Mouse (Mus musculus): ENCODE results near the gene Adam15. TPM values are rescaled to one million over a fixed set of nuclear protein-coding genes. Genes with fewer than 3 reads are reported as not detected.

The Adam15 gene
- polyA plus RNA-seq, 1 experiment from 2014 or later = 61.1 TPM

DNA sequence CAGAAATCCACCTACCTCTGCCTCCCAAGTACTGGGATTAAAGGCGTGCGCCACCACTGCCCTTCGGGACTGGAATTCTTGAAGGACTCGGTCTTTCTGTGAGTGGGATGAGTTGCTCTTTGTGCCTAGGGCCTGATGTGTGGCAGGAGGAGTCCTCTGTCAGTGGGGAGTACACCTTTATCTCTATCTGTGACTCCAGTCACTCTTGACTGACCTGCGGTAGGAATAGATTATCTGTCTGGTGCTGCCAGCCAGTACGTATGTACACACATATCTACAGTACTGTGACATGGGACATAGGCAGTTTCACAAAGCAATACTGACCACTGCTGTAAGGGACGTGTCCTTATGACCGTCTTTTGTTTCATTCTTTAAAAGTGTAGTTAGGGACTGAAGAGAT, 23.9 kb downstream of the Adam15 start:
- H3K4me1 ChIP-seq (ENCODE audit: control insufficient read depth, insufficient read depth, low read length) = peaks cover 22% of the 10 kb centered on the region
- H3K27me3 ChIP-seq (ENCODE audit: control insufficient read depth, insufficient read depth, low read length) = peaks cover 7% of the 10 kb centered on the region
- no peak overlapping the region for H3K9ac ChIP-seq (ENCODE audit: low read length)
- H3K9me3 ChIP-seq (replicated peaks; ENCODE audit: control insufficient read depth, low read length) = no peaks in the 10 kb centered on the region
- no peak overlapping the region for H3K27ac ChIP-seq (ENCODE audit: low read length)
- ATAC-seq (ENCODE audit: insufficient read depth, low FRiP score) = no peak
- no peaks in the 10 kb centered on the region for H3K36me3 ChIP-seq (ENCODE audit: control insufficient read depth, insufficient read depth, low read length)
- H3K4me2 ChIP-seq (ENCODE audit: low read depth, low read length) = no peak overlapping the region
- WGBS = 90% methylated on average over 8 of the region's 8 CpGs
- no peak overlapping the region for H3K4me3 ChIP-seq (replicated peaks; ENCODE audit: low read length)

DNA sequence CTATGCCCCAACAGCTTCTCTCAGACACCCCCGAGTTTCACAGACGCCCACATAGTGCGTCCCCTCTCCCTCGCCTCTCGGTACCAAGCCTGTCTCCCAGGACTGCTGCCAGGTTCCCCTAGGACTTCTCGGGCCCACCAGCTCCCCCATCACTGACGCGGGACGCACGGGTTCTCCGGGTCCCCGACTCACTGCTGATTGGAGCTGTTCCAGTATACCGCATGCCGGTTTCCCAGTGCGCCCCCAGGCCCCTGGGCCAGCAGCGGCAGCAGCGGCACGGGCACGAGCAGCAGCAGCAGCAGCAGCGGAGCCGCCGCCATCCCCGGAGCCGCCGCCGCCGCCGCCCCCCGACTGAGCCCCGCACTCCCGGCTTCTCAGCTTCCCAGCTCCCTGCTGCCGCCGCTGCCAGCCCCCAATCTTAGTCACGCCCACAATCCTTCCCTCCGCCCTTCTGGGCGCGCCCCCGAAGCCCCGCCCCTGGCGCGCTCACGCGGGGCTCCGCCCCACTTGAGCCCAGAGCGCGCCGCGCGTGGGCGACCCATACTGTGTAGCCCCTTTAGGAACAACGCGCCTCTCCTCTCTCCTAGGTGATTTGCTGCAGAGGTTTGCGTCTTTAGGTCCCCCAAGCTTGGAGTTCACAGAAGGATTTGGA, 27.2 kb downstream of the Adam15 start, which contains the start of gene Efna3:
Gene Efna3 (minus strand): TSS at position 452 of the 652 bp plus-strand sequence.
- H3K9ac ChIP-seq (ENCODE audit: low read length) = peak within 1 kb of the TSS; percentile 67
- H3K4me1 ChIP-seq (ENCODE audit: control insufficient read depth, insufficient read depth, low read length) = peaks cover 33% of the 10 kb centered on the region
- H3K36me3 ChIP-seq (ENCODE audit: control insufficient read depth, insufficient read depth, low read length) = no peaks in the 10 kb centered on the region
- peak; percentile 67 for ATAC-seq (ENCODE audit: insufficient read depth, low FRiP score)
- peak within 1 kb of the TSS; percentile 59 for H3K4me3 ChIP-seq (replicated peaks; ENCODE audit: low read length)
- no peaks in the 10 kb centered on the region for H3K9me3 ChIP-seq (replicated peaks; ENCODE audit: control insufficient read depth, low read length)
- no peak within 1 kb of the TSS for H3K27ac ChIP-seq (ENCODE audit: low read length)
- H3K4me2 ChIP-seq (ENCODE audit: low read depth, low read length) = peak within 1 kb of the TSS; percentile 84
- WGBS = under 1% methylated on average over 51 of the region's 53 CpGs
- H3K27me3 ChIP-seq (ENCODE audit: control insufficient read depth, insufficient read depth, low read length) = peaks cover 32% of the 10 kb centered on the region

DNA sequence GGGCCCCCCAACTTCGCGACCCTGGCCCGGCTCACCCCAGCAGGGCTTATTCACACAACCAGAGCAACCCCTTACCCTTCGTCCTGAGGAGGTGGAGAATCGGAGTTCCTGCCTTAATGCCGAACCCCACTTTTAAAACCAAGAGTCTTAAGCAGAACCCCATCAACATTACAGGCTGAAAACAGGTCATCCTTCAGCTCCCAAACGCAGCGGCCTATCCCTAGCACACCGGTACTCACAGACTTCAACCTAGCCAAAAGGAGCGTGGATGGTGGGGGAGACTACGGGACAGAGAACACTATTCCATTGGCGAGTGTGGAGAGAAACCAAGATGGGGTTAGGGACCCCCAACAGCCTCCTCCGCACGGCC, 27.7 kb downstream of the Adam15 start:
- H3K27ac ChIP-seq (ENCODE audit: low read length) = no peak overlapping the region
- peaks cover 32% of the 10 kb centered on the region for H3K27me3 ChIP-seq (ENCODE audit: control insufficient read depth, insufficient read depth, low read length)
- WGBS = 3% methylated on average over 14 of the region's 14 CpGs
- no peaks in the 10 kb centered on the region for H3K9me3 ChIP-seq (replicated peaks; ENCODE audit: control insufficient read depth, low read length)
- peaks cover 34% of the 10 kb centered on the region for H3K4me1 ChIP-seq (ENCODE audit: control insufficient read depth, insufficient read depth, low read length)
- peak overlapping the region; percentile 84 for H3K4me2 ChIP-seq (ENCODE audit: low read depth, low read length)
- H3K36me3 ChIP-seq (ENCODE audit: control insufficient read depth, insufficient read depth, low read length) = no peaks in the 10 kb centered on the region
- H3K4me3 ChIP-seq (replicated peaks; ENCODE audit: low read length) = peak overlapping the region; percentile 59
- ATAC-seq (ENCODE audit: insufficient read depth, low FRiP score) = no peak
- H3K9ac ChIP-seq (ENCODE audit: low read length) = peak overlapping the region; percentile 67

DNA sequence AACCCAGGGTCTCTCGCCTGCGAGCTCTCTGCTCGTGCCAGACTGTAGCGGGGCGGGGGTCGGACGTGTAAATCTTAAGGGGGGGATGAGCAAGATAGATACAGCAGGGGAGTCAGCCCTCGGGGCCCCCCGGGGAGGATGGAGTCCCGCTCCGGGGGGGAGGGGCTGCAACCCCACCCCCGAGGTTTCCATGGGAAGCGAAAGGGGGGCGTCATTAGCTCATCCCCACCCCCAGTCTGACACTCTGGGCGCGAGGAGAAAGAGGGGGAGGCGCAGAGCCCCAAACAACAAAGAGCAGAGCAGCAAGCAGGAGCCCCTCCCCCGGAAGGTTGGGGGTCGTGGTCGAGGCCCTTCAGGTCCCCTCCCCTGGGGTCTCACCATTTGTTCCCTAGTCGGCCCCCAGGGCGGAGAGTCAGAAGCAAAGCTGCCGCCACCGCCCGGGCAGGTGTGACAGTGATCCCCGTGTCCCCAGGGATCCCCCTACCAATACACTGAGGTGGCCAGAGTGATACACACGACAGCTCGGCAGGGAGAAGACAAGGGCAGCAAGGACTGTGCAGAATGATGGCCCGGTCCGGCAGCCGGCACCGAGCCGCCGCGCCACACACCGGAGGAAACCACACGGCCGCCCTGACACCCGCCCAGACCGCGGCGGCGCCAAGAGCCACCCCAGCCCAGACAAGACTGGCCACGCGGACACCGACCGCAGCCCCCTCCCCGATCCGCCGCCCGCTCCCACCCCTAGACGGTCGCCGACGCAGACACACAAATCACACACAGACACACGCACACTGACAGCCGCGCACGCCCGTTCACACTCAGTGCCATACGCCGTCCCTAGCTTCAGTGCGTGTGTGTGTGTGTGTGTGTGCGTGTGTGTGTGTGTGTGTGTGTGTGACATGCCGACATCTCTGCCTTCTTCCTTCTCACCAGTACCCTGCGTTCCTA, 28.3 kb downstream of the Adam15 start:
- Histone ChIP-seq H3K36me3 (ENCODE audit: control insufficient read depth, insufficient read depth, low read length) (no peaks in the 10 kb centered on the region), H3K27me3 (ENCODE audit: control insufficient read depth, insufficient read depth, low read length) (peaks cover 32% of the 10 kb centered on the region), H3K4me3 (replicated peaks; ENCODE audit: low read length) (peak overlapping the region; percentile 59), H3K4me2 (ENCODE audit: low read depth, low read length) (peak overlapping the region; percentile 84), H3K4me1 (ENCODE audit: control insufficient read depth, insufficient read depth, low read length) (peaks cover 41% of the 10 kb centered on the region), H3K27ac (ENCODE audit: low read length) (no peak overlapping the region), H3K9ac (ENCODE audit: low read length) (peak overlapping the region; percentile 67), H3K9me3 (replicated peaks; ENCODE audit: control insufficient read depth, low read length) (no peaks in the 10 kb centered on the region)
- under 1% methylated on average over 64 of the region's 66 CpGs for WGBS
- no peak for ATAC-seq (ENCODE audit: insufficient read depth, low FRiP score)

DNA sequence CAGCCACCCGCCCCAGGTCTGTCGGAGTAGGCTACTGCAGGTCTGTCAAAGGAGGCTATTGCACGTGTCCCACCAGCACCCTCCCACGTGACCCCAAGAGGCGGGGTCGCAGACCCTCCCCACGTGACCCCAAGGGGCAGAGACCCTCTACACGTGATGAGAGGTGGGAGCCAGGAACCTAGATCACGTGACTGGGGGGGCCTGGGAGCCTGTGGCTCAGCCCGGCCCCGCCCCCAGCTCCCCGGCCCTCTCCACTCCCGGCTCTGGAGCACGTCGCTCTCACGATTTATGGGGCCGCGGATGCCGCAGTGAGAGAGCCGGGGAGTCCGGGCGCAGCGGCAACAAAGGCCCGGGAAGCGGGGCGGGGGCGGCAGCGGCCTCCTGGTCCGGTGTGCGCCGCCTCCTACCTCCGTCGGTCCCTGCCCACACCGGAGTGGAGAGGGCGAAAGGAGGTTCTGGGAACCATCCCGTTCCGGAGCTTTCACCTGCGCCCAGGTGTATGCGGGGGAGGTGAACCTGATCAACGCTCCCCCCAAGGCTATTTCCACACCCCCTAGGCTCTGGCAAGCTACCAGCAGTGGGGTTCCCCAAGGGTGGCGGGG, 29.1 kb downstream of the Adam15 start:
- peaks cover 32% of the 10 kb centered on the region for H3K27me3 ChIP-seq (ENCODE audit: control insufficient read depth, insufficient read depth, low read length)
- peak overlapping the region; percentile 84 for H3K4me2 ChIP-seq (ENCODE audit: low read depth, low read length)
- H3K36me3 ChIP-seq (ENCODE audit: control insufficient read depth, insufficient read depth, low read length) = no peaks in the 10 kb centered on the region
- no peak overlapping the region for H3K27ac ChIP-seq (ENCODE audit: low read length)
- ATAC-seq (ENCODE audit: insufficient read depth, low FRiP score) = peak; percentile 2; the same call in 1 of the 2 replicates
- H3K9me3 ChIP-seq (replicated peaks; ENCODE audit: control insufficient read depth, low read length) = no peaks in the 10 kb centered on the region
- peak overlapping the region; percentile 59 for H3K4me3 ChIP-seq (replicated peaks; ENCODE audit: low read length)
- peaks cover 48% of the 10 kb centered on the region for H3K4me1 ChIP-seq (ENCODE audit: control insufficient read depth, insufficient read depth, low read length)
- peak overlapping the region; percentile 67 for H3K9ac ChIP-seq (ENCODE audit: low read length)
- 1% methylated on average over 40 of the region's 41 CpGs for WGBS

DNA sequence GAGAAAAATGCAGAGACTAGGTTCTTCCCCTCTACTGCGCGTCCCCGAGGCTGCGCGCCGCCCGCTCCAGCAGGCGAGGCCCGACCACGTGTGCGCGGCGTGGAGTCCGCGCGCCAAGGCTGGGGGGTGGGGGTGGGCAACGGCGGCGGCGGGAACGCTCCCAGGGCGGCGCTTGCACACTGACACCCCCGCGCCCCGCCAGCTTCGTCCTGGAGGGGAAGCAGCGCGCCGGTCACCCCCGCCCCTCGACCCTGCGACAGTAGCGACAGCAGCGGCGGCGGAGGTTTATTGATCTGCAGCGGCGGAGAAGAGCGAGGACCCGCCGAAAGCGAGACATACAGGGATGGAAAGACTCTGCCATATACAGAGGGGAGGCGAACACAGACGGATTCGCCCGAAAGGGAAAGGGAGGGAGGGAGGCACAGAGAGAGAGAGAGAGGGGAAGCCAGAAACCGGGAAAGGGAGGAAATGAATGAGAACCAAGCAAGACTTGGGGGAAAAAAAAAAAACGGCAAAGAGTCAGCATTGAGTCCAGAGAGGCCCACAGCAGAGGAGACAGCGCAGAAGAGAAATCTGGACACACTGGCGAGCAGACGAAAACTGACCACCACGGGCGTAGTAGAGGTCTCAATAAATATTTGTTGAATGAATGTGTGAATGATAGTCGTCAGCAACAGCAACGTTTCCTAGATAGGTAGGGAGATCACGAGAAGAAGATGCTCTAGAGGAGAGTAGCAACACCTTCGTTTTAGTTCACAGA, 30.0 kb downstream of the Adam15 start:
- Histone ChIP-seq H3K27ac (ENCODE audit: low read length) (no peak overlapping the region), H3K4me1 (ENCODE audit: control insufficient read depth, insufficient read depth, low read length) (peaks cover 57% of the 10 kb centered on the region), H3K4me2 (ENCODE audit: low read depth, low read length) (peak overlapping the region; percentile 84), H3K4me3 (replicated peaks; ENCODE audit: low read length) (peak overlapping the region; percentile 59), H3K36me3 (ENCODE audit: control insufficient read depth, insufficient read depth, low read length) (no peaks in the 10 kb centered on the region), H3K9me3 (replicated peaks; ENCODE audit: control insufficient read depth, low read length) (no peaks in the 10 kb centered on the region), H3K27me3 (ENCODE audit: control insufficient read depth, insufficient read depth, low read length) (peaks cover 32% of the 10 kb centered on the region), H3K9ac (ENCODE audit: low read length) (peak overlapping the region; percentile 68)
- ATAC-seq (ENCODE audit: insufficient read depth, low FRiP score) = no peak
- 1% methylated on average over 58 of the region's 58 CpGs for WGBS

DNA sequence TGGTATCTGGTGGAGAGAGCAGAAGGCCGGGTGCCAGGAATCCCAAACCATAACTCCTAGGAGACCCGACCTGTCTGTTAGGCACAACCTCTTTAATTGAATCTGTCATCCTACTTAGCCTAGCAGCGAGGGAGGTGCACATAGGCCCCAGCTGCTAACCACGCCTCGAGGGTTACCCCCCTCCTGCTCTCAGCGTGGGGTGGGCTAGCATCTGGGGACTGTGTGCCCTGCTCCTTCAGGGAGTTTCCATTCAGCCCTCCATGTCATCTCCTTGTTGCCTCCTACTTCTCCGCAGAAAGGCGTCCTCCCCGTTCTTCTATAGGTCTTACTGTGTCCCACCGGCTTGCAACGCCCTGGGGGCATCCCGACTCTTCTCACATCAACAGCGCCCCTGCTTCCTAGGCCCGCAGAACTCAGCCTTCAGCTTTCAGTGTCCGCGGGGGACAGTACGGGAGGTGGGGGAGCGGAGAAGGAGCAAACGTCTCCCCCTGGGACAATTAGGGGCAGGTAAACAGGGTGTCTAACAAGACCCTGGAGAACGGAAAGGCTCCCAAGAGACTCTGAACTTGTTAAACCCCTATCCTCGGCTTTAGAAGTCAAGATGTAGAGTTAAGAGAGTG, 30.7 kb downstream of the Adam15 start:
- peak overlapping the region; percentile 59 for H3K4me3 ChIP-seq (replicated peaks; ENCODE audit: low read length)
- H3K4me1 ChIP-seq (ENCODE audit: control insufficient read depth, insufficient read depth, low read length) = peaks cover 60% of the 10 kb centered on the region
- ATAC-seq (ENCODE audit: insufficient read depth, low FRiP score) = no peak
- peak overlapping the region; percentile 68 for H3K9ac ChIP-seq (ENCODE audit: low read length)
- WGBS = 20% methylated on average over 21 of the region's 21 CpGs
- H3K27ac ChIP-seq (ENCODE audit: low read length) = no peak overlapping the region
- no peaks in the 10 kb centered on the region for H3K9me3 ChIP-seq (replicated peaks; ENCODE audit: control insufficient read depth, low read length)
- peak overlapping the region; percentile 84 for H3K4me2 ChIP-seq (ENCODE audit: low read depth, low read length)
- no peaks in the 10 kb centered on the region for H3K36me3 ChIP-seq (ENCODE audit: control insufficient read depth, insufficient read depth, low read length)
- H3K27me3 ChIP-seq (ENCODE audit: control insufficient read depth, insufficient read depth, low read length) = peaks cover 32% of the 10 kb centered on the region

DNA sequence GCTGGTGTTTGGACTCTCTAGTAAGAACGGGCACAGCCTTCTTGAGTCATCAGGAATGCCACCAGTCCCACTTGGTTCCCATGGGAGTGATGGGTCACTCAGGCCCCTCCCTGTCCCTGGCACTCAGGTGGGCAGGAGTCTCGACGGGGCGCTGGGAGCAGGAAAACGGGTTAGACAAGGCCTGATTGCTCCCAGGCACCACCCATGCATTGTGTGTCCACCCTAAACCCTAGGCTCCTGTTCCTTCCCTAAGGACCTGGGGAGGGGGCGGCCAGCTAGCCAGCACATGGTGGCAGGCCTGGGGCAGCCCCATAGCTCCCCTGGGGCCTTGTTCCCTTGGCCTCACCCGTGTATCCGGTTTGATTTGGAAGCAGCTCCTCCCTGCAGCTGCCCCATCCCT, 31.5 kb downstream of the Adam15 start:
- H3K36me3 ChIP-seq (ENCODE audit: control insufficient read depth, insufficient read depth, low read length) = no peaks in the 10 kb centered on the region
- 67% methylated on average over 8 of the region's 8 CpGs for WGBS
- H3K9me3 ChIP-seq (replicated peaks; ENCODE audit: control insufficient read depth, low read length) = no peaks in the 10 kb centered on the region
- ATAC-seq (ENCODE audit: insufficient read depth, low FRiP score) = no peak
- no peak overlapping the region for H3K9ac ChIP-seq (ENCODE audit: low read length)
- H3K27ac ChIP-seq (ENCODE audit: low read length) = no peak overlapping the region
- peaks cover 60% of the 10 kb centered on the region for H3K4me1 ChIP-seq (ENCODE audit: control insufficient read depth, insufficient read depth, low read length)
- no peak overlapping the region for H3K4me2 ChIP-seq (ENCODE audit: low read depth, low read length)
- no peak overlapping the region for H3K4me3 ChIP-seq (replicated peaks; ENCODE audit: low read length)
- peaks cover 32% of the 10 kb centered on the region for H3K27me3 ChIP-seq (ENCODE audit: control insufficient read depth, insufficient read depth, low read length)
